Mouse (Mus musculus): ENCODE results near the gene Nbea. TPM values are rescaled to one million over a fixed set of nuclear protein-coding genes. Genes with fewer than 3 reads are reported as not detected.
"Not testable (repeated sequence)": the region's sequence is repeated elsewhere in the genome, so short reads cannot be mapped to it uniquely, and the experiment has no call there.

Nbea gene
- polyA plus RNA-seq, 1 experiment from 2014 or later = 13.6 TPM

GRCm38 (mm10) chr3:55978361-55978760 lies 205.1 kb downstream of the Nbea start:
- no peak for ATAC-seq (replicated peaks; ENCODE audit: insufficient number of reproducible peaks, low FRiP score, low TSS enrichment)
- H3K27me3 ChIP-seq (ENCODE audit: control insufficient read depth, insufficient read depth, low read length) = no peaks in the 10 kb centered on the region
- H3K4me1 ChIP-seq (ENCODE audit: control insufficient read depth, insufficient read depth, low read length) = no peaks in the 10 kb centered on the region
- H3K9ac ChIP-seq (ENCODE audit: low read depth, low read length) = no peak overlapping the region
- H3K4me3 ChIP-seq (ENCODE audit: low read depth, low read length) = no peak overlapping the region
- no peaks in the 10 kb centered on the region for H3K9me3 ChIP-seq (replicated peaks; ENCODE audit: control insufficient read depth, low read length)
- WGBS (ENCODE audit: insufficient replicate concordance) = 87% methylated on average over 2 of the region's 2 CpGs
- H3K27ac ChIP-seq (ENCODE audit: low read depth, low read length) = no peak overlapping the region
- peaks cover 4% of the 10 kb centered on the region; the same call in 1 of the 2 replicates for H3K36me3 ChIP-seq (ENCODE audit: control insufficient read depth, insufficient read depth, low read length)
- H3K4me2 ChIP-seq = no peak overlapping the region

- not testable (repeated sequence) for H3K4me1 ChIP-seq (ENCODE audit: control insufficient read depth, insufficient read depth, low read length); H3K4me2 ChIP-seq; H3K4me3 ChIP-seq (ENCODE audit: low read depth, low read length); H3K36me3 ChIP-seq (ENCODE audit: control insufficient read depth, insufficient read depth, low read length); H3K27me3 ChIP-seq (ENCODE audit: control insufficient read depth, insufficient read depth, low read length); ATAC-seq (replicated peaks; ENCODE audit: insufficient number of reproducible peaks, low FRiP score, low TSS enrichment); H3K9ac ChIP-seq (ENCODE audit: low read depth, low read length); H3K27ac ChIP-seq (ENCODE audit: low read depth, low read length); H3K9me3 ChIP-seq (replicated peaks; ENCODE audit: control insufficient read depth, low read length)
- 91% methylated on average over 14 of the region's 14 CpGs for WGBS (ENCODE audit: insufficient replicate concordance)
These were observed 206.5 kb downstream of the Nbea start for GRCm38 (mm10) chr3:55976986-55977385.

GRCm38 (mm10) chr3:55965723-55966156 lies 217.8 kb downstream of the Nbea start:
- Histone ChIP-seq H3K9ac (ENCODE audit: low read depth, low read length) (no peak overlapping the region), H3K27me3 (ENCODE audit: control insufficient read depth, insufficient read depth, low read length) (no peaks in the 10 kb centered on the region), H3K4me1 (ENCODE audit: control insufficient read depth, insufficient read depth, low read length) (no peaks in the 10 kb centered on the region), H3K4me2 (no peak overlapping the region), H3K27ac (ENCODE audit: low read depth, low read length) (no peak overlapping the region), H3K36me3 (ENCODE audit: control insufficient read depth, insufficient read depth, low read length) (no peaks in the 10 kb centered on the region), H3K9me3 (replicated peaks; ENCODE audit: control insufficient read depth, low read length) (no peaks in the 10 kb centered on the region), H3K4me3 (ENCODE audit: low read depth, low read length) (no peak overlapping the region)
- WGBS (ENCODE audit: insufficient replicate concordance) = 79% methylated on average over 10 of the region's 10 CpGs
- no peak for ATAC-seq (replicated peaks; ENCODE audit: insufficient number of reproducible peaks, low FRiP score, low TSS enrichment)

GRCm38 (mm10) chr3:55963032-55963431 lies 220.5 kb downstream of the Nbea start:
- H3K27ac ChIP-seq (ENCODE audit: low read depth, low read length) = no peak overlapping the region
- no peak for ATAC-seq (replicated peaks; ENCODE audit: insufficient number of reproducible peaks, low FRiP score, low TSS enrichment)
- WGBS (ENCODE audit: insufficient replicate concordance) = 80% methylated on average over 8 of the region's 8 CpGs
- no peak overlapping the region for H3K4me3 ChIP-seq (ENCODE audit: low read depth, low read length)
- no peak overlapping the region for H3K9ac ChIP-seq (ENCODE audit: low read depth, low read length)
- H3K4me1 ChIP-seq (ENCODE audit: control insufficient read depth, insufficient read depth, low read length) = no peaks in the 10 kb centered on the region
- H3K4me2 ChIP-seq = no peak overlapping the region
- no peaks in the 10 kb centered on the region for H3K36me3 ChIP-seq (ENCODE audit: control insufficient read depth, insufficient read depth, low read length)
- H3K9me3 ChIP-seq (replicated peaks; ENCODE audit: control insufficient read depth, low read length) = no peaks in the 10 kb centered on the region
- H3K27me3 ChIP-seq (ENCODE audit: control insufficient read depth, insufficient read depth, low read length) = no peaks in the 10 kb centered on the region

- Histone ChIP-seq H3K9ac (ENCODE audit: low read depth, low read length) (no peak overlapping the region), H3K4me3 (ENCODE audit: low read depth, low read length) (no peak overlapping the region), H3K36me3 (ENCODE audit: control insufficient read depth, insufficient read depth, low read length) (no peaks in the 10 kb centered on the region), H3K27ac (ENCODE audit: low read depth, low read length) (no peak overlapping the region), H3K4me2 (no peak overlapping the region), H3K4me1 (ENCODE audit: control insufficient read depth, insufficient read depth, low read length) (no peaks in the 10 kb centered on the region), H3K9me3 (replicated peaks; ENCODE audit: control insufficient read depth, low read length) (no peaks in the 10 kb centered on the region), H3K27me3 (ENCODE audit: control insufficient read depth, insufficient read depth, low read length) (no peaks in the 10 kb centered on the region)
- WGBS (ENCODE audit: insufficient replicate concordance) = 82% methylated on average over 5 of the region's 5 CpGs
- ATAC-seq (replicated peaks; ENCODE audit: insufficient number of reproducible peaks, low FRiP score, low TSS enrichment) = no peak
These were observed 233.5 kb downstream of the Nbea start for GRCm38 (mm10) chr3:55949994-55950393.

- Histone ChIP-seq H3K9ac (ENCODE audit: low read depth, low read length) (no peak overlapping the region), H3K4me3 (ENCODE audit: low read depth, low read length) (no peak overlapping the region), H3K9me3 (replicated peaks; ENCODE audit: control insufficient read depth, low read length) (no peaks in the 10 kb centered on the region), H3K36me3 (ENCODE audit: control insufficient read depth, insufficient read depth, low read length) (no peaks in the 10 kb centered on the region), H3K27me3 (ENCODE audit: control insufficient read depth, insufficient read depth, low read length) (no peaks in the 10 kb centered on the region), H3K4me1 (ENCODE audit: control insufficient read depth, insufficient read depth, low read length) (no peaks in the 10 kb centered on the region), H3K27ac (ENCODE audit: low read depth, low read length) (no peak overlapping the region), H3K4me2 (no peak overlapping the region)
- no peak for ATAC-seq (replicated peaks; ENCODE audit: insufficient number of reproducible peaks, low FRiP score, low TSS enrichment)
- WGBS (ENCODE audit: insufficient replicate concordance) = 87% methylated on average over 2 of the region's 2 CpGs
These were observed 234.4 kb downstream of the Nbea start for GRCm38 (mm10) chr3:55949148-55949547.

GRCm38 (mm10) chr3:55927343-55927742 lies 256.2 kb downstream of the Nbea start:
- Histone ChIP-seq H3K4me3 (ENCODE audit: low read depth, low read length) (no peak overlapping the region), H3K9ac (ENCODE audit: low read depth, low read length) (no peak overlapping the region), H3K4me1 (ENCODE audit: control insufficient read depth, insufficient read depth, low read length) (no peaks in the 10 kb centered on the region), H3K4me2 (no peak overlapping the region), H3K36me3 (ENCODE audit: control insufficient read depth, insufficient read depth, low read length) (peaks cover 8% of the 10 kb centered on the region; the same call in 1 of the 2 replicates), H3K27ac (ENCODE audit: low read depth, low read length) (no peak overlapping the region), H3K27me3 (ENCODE audit: control insufficient read depth, insufficient read depth, low read length) (no peaks in the 10 kb centered on the region), H3K9me3 (replicated peaks; ENCODE audit: control insufficient read depth, low read length) (no peaks in the 10 kb centered on the region)
- 85% methylated on average over 2 of the region's 2 CpGs for WGBS (ENCODE audit: insufficient replicate concordance)
- no peak for ATAC-seq (replicated peaks; ENCODE audit: insufficient number of reproducible peaks, low FRiP score, low TSS enrichment)

GRCm38 (mm10) chr3:55909290-55909689 lies 274.2 kb downstream of the Nbea start:
- WGBS (ENCODE audit: insufficient replicate concordance) = 67% methylated on average over 1 of the region's 1 CpGs
- no peaks in the 10 kb centered on the region for H3K9me3 ChIP-seq (replicated peaks; ENCODE audit: control insufficient read depth, low read length)
- H3K27me3 ChIP-seq (ENCODE audit: control insufficient read depth, insufficient read depth, low read length) = no peaks in the 10 kb centered on the region
- no peaks in the 10 kb centered on the region for H3K4me1 ChIP-seq (ENCODE audit: control insufficient read depth, insufficient read depth, low read length)
- no peak overlapping the region for H3K4me3 ChIP-seq (ENCODE audit: low read depth, low read length)
- H3K9ac ChIP-seq (ENCODE audit: low read depth, low read length) = no peak overlapping the region
- H3K4me2 ChIP-seq = no peak overlapping the region
- ATAC-seq (replicated peaks; ENCODE audit: insufficient number of reproducible peaks, low FRiP score, low TSS enrichment) = no peak
- H3K27ac ChIP-seq (ENCODE audit: low read depth, low read length) = no peak overlapping the region
- H3K36me3 ChIP-seq (ENCODE audit: control insufficient read depth, insufficient read depth, low read length) = no peaks in the 10 kb centered on the region

GRCm38 (mm10) chr3:55890574-55890973 lies 292.9 kb downstream of the Nbea start:
- Histone ChIP-seq H3K4me2 (no peak overlapping the region), H3K36me3 (ENCODE audit: control insufficient read depth, insufficient read depth, low read length) (no peaks in the 10 kb centered on the region), H3K9me3 (replicated peaks; ENCODE audit: control insufficient read depth, low read length) (no peaks in the 10 kb centered on the region), H3K27ac (ENCODE audit: low read depth, low read length) (no peak overlapping the region), H3K9ac (ENCODE audit: low read depth, low read length) (no peak overlapping the region), H3K4me3 (ENCODE audit: low read depth, low read length) (no peak overlapping the region), H3K4me1 (ENCODE audit: control insufficient read depth, insufficient read depth, low read length) (no peaks in the 10 kb centered on the region), H3K27me3 (ENCODE audit: control insufficient read depth, insufficient read depth, low read length) (no peaks in the 10 kb centered on the region)
- WGBS (ENCODE audit: insufficient replicate concordance) = 81% methylated on average over 5 of the region's 5 CpGs
- no peak for ATAC-seq (replicated peaks; ENCODE audit: insufficient number of reproducible peaks, low FRiP score, low TSS enrichment)

All from heart, embryonic 11.5 days (tissue).